Mouse (Mus musculus) E14TG2a.4 (cell line): ENCODE data around the gene Treml4.

ENCODE experiments used
- CTCF ChIP-seq: conservative IDR thresholded peaks from 2 replicates; pipeline ENCODE4 v1.5.1; 2014; ENCODE audit warnings: low read length
- NANOG ChIP-seq: IDR thresholded peaks from 2 replicates; pipeline ENCODE4 v1.6.1; 2014; ENCODE audit warnings: borderline replicate concordance, low read length, mixed read lengths
- POU5F1 ChIP-seq: IDR thresholded peaks from 2 replicates; pipeline ENCODE4 v1.6.1; 2014; ENCODE audit warnings: low read length, borderline replicate concordance

DNA sequence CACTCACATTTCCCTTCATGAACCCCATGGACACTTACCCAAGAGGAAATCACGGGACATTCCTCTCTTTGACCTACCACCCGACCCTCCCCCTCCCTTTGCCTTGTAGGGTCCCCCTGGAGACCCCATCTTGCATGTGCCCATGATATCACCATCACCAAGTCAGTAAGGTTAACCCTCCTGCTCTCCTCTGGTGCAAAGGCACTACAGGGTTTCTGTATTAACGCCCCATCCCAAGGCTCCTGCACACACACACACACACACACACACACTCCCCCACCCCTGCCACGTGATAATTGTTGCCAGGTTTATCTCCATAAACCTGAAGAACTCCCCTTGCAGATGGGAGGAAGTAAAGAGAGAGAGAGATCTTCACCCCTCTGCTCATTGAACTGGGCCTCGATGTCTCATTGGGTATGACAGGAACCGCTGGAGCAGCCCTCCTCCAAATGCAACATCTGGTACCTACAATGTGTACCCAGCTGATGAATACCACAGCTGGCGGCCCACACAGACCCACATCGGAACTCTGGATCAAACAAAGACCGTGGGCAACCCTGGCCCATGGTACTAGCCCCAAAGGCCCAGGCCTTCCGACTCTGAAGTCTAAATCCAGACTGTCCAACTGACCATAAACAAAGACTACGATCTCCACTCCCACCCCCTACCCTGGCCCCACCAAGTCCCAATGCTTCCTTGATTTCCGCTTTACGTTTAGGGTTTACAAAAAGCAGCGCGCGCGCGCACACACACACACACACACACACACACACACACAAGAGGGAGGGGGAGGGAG, 17.0 kb downstream of the Treml4 start:
- TF ChIP-seq CTCF, result no peak
- TF ChIP-seq NANOG, result no peak
- TF ChIP-seq POU5F1, result no peak
